Mouse (Mus musculus) midbrain, embryonic 14.5 days (tissue): ENCODE data around the gene Zfp296. TPM values are rescaled to one million over a fixed set of nuclear protein-coding genes. Genes with fewer than 3 reads are reported as not detected.

ENCODE experiments used
- ATAC-seq: fragments of 200-750 bp; cut with Nextera tagmentation; 2 replicates; pipeline ENCODE4 v1.8.0; 2017; ENCODE audit warnings: moderate number of reproducible peaks, moderate library complexity; ENCODE audit not compliant: low FRiP score, low TSS enrichment
- DNase-seq: peaks from one replicate; pipeline ENCODE4 v3.0.0-alpha.2; 2015
- H3K27ac ChIP-seq: fragments of 300-500 bp; sonication (generic); replicated peaks from 2 replicates; pipeline ENCODE4 v1.5.1; 2014; ENCODE audit warnings: mild to moderate bottlenecking, low read depth, low read length, moderate library complexity
- H3K27me3 ChIP-seq: fragments of 300-500 bp; sonication (generic); 2 replicates; pipeline ENCODE4 v1.6.1; 2014; ENCODE audit warnings: low read length, control low read depth, mixed read lengths; ENCODE audit not compliant: control insufficient read depth, insufficient read depth
- H3K36me3 ChIP-seq: fragments of 300-500 bp; sonication (generic); 2 replicates; pipeline ENCODE4 v1.6.1; 2014; ENCODE audit warnings: low read length, control low read depth; ENCODE audit not compliant: control insufficient read depth, insufficient read depth
- H3K4me1 ChIP-seq: fragments of 300-500 bp; sonication (generic); 2 replicates; pipeline ENCODE4 v1.6.1; 2014; ENCODE audit warnings: mild to moderate bottlenecking, antibody characterized with exemption, low read length, control low read depth; ENCODE audit not compliant: control insufficient read depth, insufficient read depth
- H3K4me2 ChIP-seq: fragments of 300-500 bp; sonication (generic); 2 replicates; pipeline ENCODE4 v1.6.1; 2014; ENCODE audit warnings: mild to moderate bottlenecking, low read length, moderate library complexity
- H3K4me3 ChIP-seq: fragments of 300-500 bp; sonication (generic); replicated peaks from 2 replicates; pipeline ENCODE4 v1.5.1; 2014; ENCODE audit warnings: low read depth, low read length
- H3K9ac ChIP-seq: fragments of 300-500 bp; sonication (generic); replicated peaks from 2 replicates; pipeline ENCODE4 v1.6.1; 2014; ENCODE audit warnings: mild to moderate bottlenecking, low read length, moderate library complexity
- H3K9me3 ChIP-seq: fragments of 300-500 bp; sonication (generic); 2 replicates; pipeline ENCODE4 v1.6.1; 2016; ENCODE audit warnings: low read length, control low read depth, mixed read lengths; ENCODE audit not compliant: control insufficient read depth
- WGBS: fragments of 180-500 bp; shearing (Covaris S2); extraction: QIAGEN DNeasy Blood & Tissue Kit; methylation state at CpG from one replicate; pipeline ENCODE4 v1.1.7; 2014; 5-methylcytosine and 5-hydroxymethylcytosine counted together
- polyA plus RNA-seq: library from polyadenylated mRNA; unstranded; fragments of >200 nt; fragmentation: Nextera tagmentation; extraction: Ambion mirVana; gene quantifications from 2 replicates; pipeline ENCODE4 v1.2.1, GENCODE M21; 2014

Zfp296 gene
- polyA plus RNA-seq, 1 experiment from 2014 or later = 0.32 TPM

DNA sequence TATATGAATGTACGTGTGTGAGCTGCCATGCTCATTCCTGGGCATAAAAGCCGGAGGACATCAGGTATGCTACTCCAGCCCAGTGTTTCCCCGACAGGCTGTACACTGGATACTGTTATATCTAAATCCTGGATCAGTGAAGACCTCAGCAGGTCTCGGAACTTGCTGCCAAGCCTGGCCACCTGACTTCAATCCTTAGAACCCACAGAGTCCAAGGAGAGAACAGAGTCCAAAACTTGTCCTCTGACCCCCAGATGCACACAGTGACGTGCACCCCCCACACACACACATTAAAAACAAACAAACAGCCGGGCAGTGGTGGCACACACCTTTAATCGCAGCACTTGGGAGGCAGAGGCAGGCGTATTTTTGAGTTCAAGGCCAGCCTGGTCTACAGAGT is 9.7 kb upstream of the Zfp296 start:
- Histone ChIP-seq H3K9me3 (no peaks in the 10 kb centered on the region), H3K27me3 (no peaks in the 10 kb centered on the region), H3K27ac (no peak overlapping the region), H3K9ac (no peak overlapping the region), H3K4me1 (peaks cover 17% of the 10 kb centered on the region), H3K4me2 (no peak overlapping the region), H3K4me3 (no peak overlapping the region), H3K36me3 (peaks cover 38% of the 10 kb centered on the region)
- no peak for DNase-seq
- WGBS = 95% methylated on average over 8 of the region's 8 CpGs
- no peak for ATAC-seq

DNA sequence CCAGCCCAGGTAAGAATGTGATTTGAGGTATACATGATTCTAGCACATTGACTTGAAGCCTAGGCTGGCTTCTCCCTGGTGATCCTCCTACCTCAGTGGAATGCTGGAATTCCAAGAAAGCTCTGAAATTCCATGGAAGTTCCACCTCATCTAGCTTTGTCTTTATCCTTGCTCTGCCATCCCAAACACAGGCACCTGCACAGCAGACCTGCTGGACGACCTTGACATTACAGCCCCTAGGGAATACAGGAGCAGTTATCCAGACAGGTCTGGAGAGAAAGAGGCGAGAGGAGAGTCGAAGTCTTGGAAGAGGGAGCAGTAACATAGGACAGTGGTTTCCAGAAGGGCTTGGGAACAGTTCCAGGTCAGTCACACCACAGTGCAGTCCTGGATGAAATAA is 7.4 kb upstream of the Zfp296 start:
- Histone ChIP-seq H3K27me3 (no peaks in the 10 kb centered on the region; the same call in 1 of the 2 replicates), H3K4me2 (no peak overlapping the region)
- WGBS = 80% methylated on average over 3 of the region's 3 CpGs

DNA sequence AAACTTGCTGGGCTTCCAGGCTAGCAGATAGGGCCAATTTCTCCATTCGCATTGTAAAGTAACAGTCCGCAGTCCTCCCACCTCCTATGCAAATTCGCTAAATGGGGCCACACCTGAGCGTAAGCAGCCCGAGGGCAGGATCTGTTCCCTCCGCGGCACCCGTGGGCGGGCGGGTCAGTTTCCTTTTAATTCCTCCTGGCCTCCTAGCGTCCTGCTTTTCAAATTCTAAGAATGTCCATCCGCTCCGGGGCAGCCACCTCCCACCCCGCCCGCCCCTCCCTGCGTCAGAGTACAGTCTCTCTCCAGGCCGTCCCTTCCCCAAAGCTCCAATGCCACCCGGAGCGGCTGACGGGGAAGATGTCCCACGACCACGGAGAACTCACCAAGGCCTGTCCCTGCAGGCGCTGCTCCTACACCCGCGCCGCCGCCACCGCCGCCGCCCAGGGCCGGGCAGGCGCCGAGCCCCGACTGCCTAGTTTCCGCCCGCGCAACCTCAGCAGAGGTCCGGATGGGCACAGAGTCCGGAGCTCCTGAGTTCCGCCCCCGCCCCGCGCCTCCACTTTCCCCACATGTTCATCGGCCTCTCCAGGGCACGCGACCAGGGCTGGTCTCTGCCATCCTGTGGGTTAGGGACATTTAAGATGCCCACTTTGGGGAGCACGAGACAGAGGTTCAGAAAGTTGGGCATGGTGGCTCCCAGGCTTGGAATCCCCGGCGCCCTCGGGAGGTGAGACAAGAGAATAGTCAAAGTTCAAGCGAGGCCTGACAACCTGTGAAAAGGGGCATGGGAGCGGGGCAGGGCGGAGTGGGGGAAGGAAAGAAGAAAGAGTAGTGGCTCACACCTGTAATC is 3.9 kb upstream of the Zfp296 start:
- H3K9ac ChIP-seq = peak overlapping the region; percentile 72
- no peaks in the 10 kb centered on the region for H3K9me3 ChIP-seq
- H3K4me2 ChIP-seq = peak overlapping the region; percentile 82
- peaks cover 17% of the 10 kb centered on the region for H3K4me1 ChIP-seq
- H3K27me3 ChIP-seq = peaks cover 27% of the 10 kb centered on the region
- peak overlapping the region; percentile 67 for H3K27ac ChIP-seq
- peaks cover 18% of the 10 kb centered on the region for H3K36me3 ChIP-seq
- H3K4me3 ChIP-seq = peak overlapping the region; percentile 66
- DNase-seq = peak; percentile 88
- ATAC-seq = peak; percentile 83
- WGBS = under 1% methylated on average over 53 of the region's 53 CpGs

More for the DNA sequence above, 7.4 kb upstream of the Zfp296 start:
- peaks cover 10% of the 10 kb centered on the region for H3K4me1 ChIP-seq
- no peak overlapping the region for H3K9ac ChIP-seq
- H3K36me3 ChIP-seq = peaks cover 30% of the 10 kb centered on the region
- H3K9me3 ChIP-seq = no peaks in the 10 kb centered on the region
- no peak for ATAC-seq
- DNase-seq = no peak
- H3K4me3 ChIP-seq = no peak overlapping the region
- H3K27ac ChIP-seq = no peak overlapping the region

DNA sequence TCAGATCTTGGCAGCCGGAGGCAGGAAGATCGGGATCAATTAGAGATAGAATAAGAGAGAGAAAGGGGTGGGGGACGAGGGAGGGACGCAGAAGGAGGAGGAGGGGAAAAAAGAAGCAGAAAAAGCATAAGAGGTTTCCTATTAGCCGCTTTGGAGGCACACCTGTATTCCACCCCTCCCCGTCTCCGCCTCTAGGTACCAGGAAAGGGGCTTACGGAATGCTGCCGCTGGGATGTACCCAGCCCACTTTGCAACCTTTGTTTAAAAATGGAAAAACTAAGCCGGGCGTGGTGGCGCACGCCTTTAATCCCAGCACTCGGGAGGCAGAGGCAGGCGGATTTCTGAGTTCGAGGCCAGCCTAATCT is 3.3 kb upstream of the Zfp296 start:
- 24% methylated on average over 16 of the region's 16 CpGs for WGBS
- peak overlapping the region; percentile 66 for H3K4me3 ChIP-seq
- no peak for ATAC-seq
- peak overlapping the region; percentile 82 for H3K4me2 ChIP-seq
- peaks cover 33% of the 10 kb centered on the region for H3K27me3 ChIP-seq
- H3K27ac ChIP-seq = peak overlapping the region; percentile 67; the same call in 1 of the 2 replicates
- no peaks in the 10 kb centered on the region for H3K9me3 ChIP-seq
- H3K36me3 ChIP-seq = peaks cover 15% of the 10 kb centered on the region
- no peak for DNase-seq
- peak overlapping the region; percentile 72 for H3K9ac ChIP-seq
- H3K4me1 ChIP-seq = peaks cover 17% of the 10 kb centered on the region

DNA sequence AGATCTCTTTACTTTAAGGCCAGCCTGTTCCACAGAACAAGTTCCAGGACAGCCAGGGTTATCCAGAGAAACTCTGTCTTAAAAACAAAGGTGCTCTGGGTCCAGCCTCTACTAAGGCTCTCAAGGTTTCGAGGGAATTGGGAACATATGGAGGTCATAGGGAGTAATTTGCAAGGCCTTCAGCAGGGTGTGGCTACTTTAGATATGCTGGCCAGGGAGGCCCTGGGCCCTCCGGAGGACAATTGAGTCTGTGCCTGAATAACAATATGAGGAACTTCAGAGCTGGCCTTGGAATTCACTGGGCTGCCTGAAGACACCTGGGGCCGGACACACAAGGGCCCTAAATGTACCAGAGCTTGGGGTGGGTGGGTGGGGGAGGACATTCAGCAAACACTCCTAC is 1.5 kb upstream of the Zfp296 start:
- Histone ChIP-seq H3K9me3 (no peaks in the 10 kb centered on the region), H3K27me3 (peaks cover 35% of the 10 kb centered on the region), H3K4me1 (peaks cover 17% of the 10 kb centered on the region), H3K4me2 (no peak overlapping the region), H3K4me3 (no peak overlapping the region), H3K9ac (no peak overlapping the region), H3K27ac (no peak overlapping the region), H3K36me3 (peaks cover 11% of the 10 kb centered on the region)
- DNase-seq = no peak
- ATAC-seq = no peak
- 62% methylated on average over 3 of the region's 3 CpGs for WGBS

DNA sequence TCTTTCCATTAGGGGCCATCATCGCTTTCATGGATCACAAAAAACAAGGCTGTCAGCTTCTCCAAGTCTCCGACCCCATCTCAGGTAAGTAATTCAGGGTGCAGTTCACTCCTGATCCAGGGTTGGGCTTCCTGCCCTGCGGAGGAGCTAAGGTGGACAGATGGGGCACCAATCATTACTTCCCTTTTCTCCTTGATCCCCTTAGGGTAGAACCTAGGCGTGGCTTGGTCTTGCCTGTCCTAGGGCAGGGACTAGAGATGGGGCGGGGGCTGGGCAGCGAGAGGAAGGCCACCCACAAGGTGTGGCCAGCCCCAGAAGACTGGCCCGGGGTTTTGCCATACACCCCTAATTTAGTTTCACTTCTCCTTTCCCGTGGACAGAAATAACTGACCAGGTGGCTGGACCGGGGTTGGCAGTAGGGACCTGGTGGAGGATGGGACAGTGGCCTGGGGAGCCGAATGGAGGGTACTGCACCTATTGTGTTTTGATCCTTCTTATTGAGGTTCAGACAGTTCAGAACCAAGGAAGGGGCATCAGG is 859 bp downstream of the Zfp296 start:
- DNase-seq (no peak), ATAC-seq (no peak)
- H3K4me1 ChIP-seq = 0 out of 2 replicates have a peak, but pooled peaks cover 7% of the 10 kb centered on the region
- H3K4me2 ChIP-seq = peak overlapping the region; percentile 44
- no peak overlapping the region for H3K9ac ChIP-seq
- H3K27ac ChIP-seq = no peak overlapping the region
- H3K9me3 ChIP-seq = no peaks in the 10 kb centered on the region
- peaks cover 30% of the 10 kb centered on the region for H3K36me3 ChIP-seq
- no peak overlapping the region for H3K4me3 ChIP-seq
- WGBS = 23% methylated on average over 10 of the region's 10 CpGs
- H3K27me3 ChIP-seq = peaks cover 35% of the 10 kb centered on the region

DNA sequence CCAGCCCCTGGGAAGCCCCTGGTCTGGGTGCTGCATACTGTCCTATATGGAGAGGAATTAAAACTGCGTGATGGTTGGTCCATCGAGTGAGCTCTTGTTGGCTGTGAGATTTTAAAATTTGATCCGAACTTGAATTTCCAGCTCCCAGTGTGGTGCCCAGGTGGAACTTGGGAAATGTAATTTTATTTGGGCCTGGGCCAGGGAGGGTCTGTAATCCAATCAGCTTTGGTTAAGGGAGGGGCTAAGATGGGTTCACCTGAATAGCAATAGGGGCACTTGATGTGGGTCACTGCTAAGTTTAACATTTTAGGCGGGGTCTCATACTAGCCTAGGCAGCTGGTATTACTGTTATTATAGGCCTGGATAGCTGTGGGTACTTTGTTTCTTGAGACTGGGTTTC is 1.3 kb downstream of the Zfp296 start:
- H3K9me3 ChIP-seq = no peaks in the 10 kb centered on the region
- no peak overlapping the region for H3K27ac ChIP-seq
- peaks cover 35% of the 10 kb centered on the region for H3K27me3 ChIP-seq
- no peak overlapping the region for H3K4me2 ChIP-seq
- peaks cover 32% of the 10 kb centered on the region for H3K36me3 ChIP-seq
- 0 out of 2 replicates have a peak, but pooled peaks cover 7% of the 10 kb centered on the region for H3K4me1 ChIP-seq
- no peak for DNase-seq
- WGBS = 64% methylated on average over 4 of the region's 4 CpGs
- H3K4me3 ChIP-seq = no peak overlapping the region
- no peak overlapping the region for H3K9ac ChIP-seq
- no peak for ATAC-seq

DNA sequence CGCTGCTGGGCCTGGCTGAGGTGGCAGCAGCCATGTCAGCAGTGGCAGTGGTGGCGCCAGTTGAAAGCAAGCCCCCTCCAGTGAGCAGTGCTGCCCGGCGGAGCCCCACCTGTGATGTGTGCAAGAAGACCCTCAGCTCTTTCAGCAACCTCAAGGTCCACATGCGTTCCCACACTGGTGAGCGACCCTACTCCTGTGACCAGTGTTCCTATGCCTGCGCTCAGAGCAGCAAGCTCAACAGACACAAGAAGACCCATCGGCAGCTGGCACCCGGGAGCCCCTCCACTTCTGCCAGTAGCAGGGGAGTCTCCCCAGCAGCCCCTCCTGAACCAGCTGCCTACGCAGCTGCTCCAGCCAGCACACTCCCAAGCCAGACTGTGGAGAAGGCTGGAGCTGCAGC is 2.7 kb downstream of the Zfp296 start:
- H3K9ac ChIP-seq = no peak overlapping the region
- no peak overlapping the region for H3K4me3 ChIP-seq
- H3K27ac ChIP-seq = no peak overlapping the region
- H3K36me3 ChIP-seq = peaks cover 45% of the 10 kb centered on the region
- DNase-seq = no peak
- H3K9me3 ChIP-seq = no peaks in the 10 kb centered on the region
- WGBS = 86% methylated on average over 10 of the region's 10 CpGs
- ATAC-seq = no peak
- H3K27me3 ChIP-seq = peaks cover 34% of the 10 kb centered on the region
- 0 out of 2 replicates have a peak, but pooled peaks cover 7% of the 10 kb centered on the region for H3K4me1 ChIP-seq
- no peak overlapping the region for H3K4me2 ChIP-seq

DNA sequence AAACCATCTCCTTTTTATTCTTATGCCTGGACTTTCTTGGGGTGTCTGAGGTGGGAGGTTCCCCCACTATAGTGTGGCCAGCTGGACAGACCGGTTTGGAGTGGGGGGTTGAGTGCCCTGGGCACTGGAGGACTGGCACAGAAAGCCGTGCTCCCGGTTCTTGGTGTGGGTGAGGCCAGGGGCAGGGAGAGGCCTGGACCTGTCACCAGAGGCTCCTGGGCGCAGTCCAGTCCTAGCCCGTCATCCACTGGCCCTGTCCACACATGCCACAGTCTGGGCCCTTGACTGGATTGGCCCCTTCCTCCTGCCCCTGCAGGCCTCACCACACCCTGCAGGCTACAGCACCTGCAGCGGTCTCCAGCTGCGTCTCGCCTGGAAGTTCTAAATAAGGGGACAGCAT is 3.5 kb downstream of the Zfp296 start:
- DNase-seq (no peak), ATAC-seq (no peak)
- no peak overlapping the region for H3K4me2 ChIP-seq
- 88% methylated on average over 8 of the region's 8 CpGs for WGBS
- no peaks in the 10 kb centered on the region for H3K9me3 ChIP-seq
- no peak overlapping the region for H3K27ac ChIP-seq
- H3K9ac ChIP-seq = no peak overlapping the region
- no peak overlapping the region for H3K4me3 ChIP-seq
- H3K27me3 ChIP-seq = peaks cover 31% of the 10 kb centered on the region
- 0 out of 2 replicates have a peak, but pooled peaks cover 7% of the 10 kb centered on the region for H3K4me1 ChIP-seq
- peaks cover 54% of the 10 kb centered on the region for H3K36me3 ChIP-seq
